Mouse (Mus musculus) lung, adult 2 months (tissue): ENCODE results near the gene Pin4. TPM values are rescaled to one million over a fixed set of nuclear protein-coding genes. Genes with fewer than 3 reads are reported as not detected.
"Not testable (repeated sequence)": the region's sequence is repeated elsewhere in the genome, so short reads cannot be mapped to it uniquely, and the experiment has no call there.

Source experiments
- DNase-seq: peaks from one replicate; pipeline ENCODE4 v3.0.0; 2022
- H3K4me1 ChIP-seq: fragments of 200-500 bp; 2 replicates; pipeline ENCODE4 v1.6.1; 2011; ENCODE audit warnings: low read length; ENCODE audit not compliant: control insufficient read depth, insufficient read depth
- H3K4me3 ChIP-seq: fragments of 200-500 bp; replicated peaks from 2 replicates; pipeline ENCODE3; 2011; ENCODE audit warnings: low read depth, mild to moderate bottlenecking, control low read depth, low read length; ENCODE audit errors: extremely low read depth
- CTCF ChIP-seq: fragments of 200-500 bp; IDR thresholded peaks from 2 replicates; pipeline ENCODE4 v1.5.1; 2011; ENCODE audit warnings: mild to moderate bottlenecking, low read length, control low read depth; ENCODE audit not compliant: insufficient read depth
- POLR2A ChIP-seq: fragments of 200-500 bp; IDR thresholded peaks from 2 replicates; pipeline ENCODE4 v1.6.1; 2011; ENCODE audit warnings: low read depth, mild to moderate bottlenecking, control low read depth, low read length, borderline replicate concordance; ENCODE audit errors: extremely low read depth
- WGBS: fragments of 180-500 bp; shearing (Covaris S2); methylation state at CpG from one replicate; pipeline ENCODE4 v1.1.7; 2018; 5-methylcytosine and 5-hydroxymethylcytosine counted together
- polyA plus RNA-seq: library from polyadenylated mRNA; depleted of rRNA; stranded (reverse); fragments of >200 nt; gene quantifications from 2 replicates; pipeline ENCODE4 v1.2.3, GENCODE M21; 2012

The Pin4 gene
- polyA plus RNA-seq, 1 experiment: 1.1 TPM

GRCm38 (mm10) chrX:102081573-102082279 lies 37.5 kb upstream of the Pin4 start:
- no peaks in the 10 kb centered on the region for H3K4me1 ChIP-seq
- no peak for TF ChIP-seq POLR2A
- TF ChIP-seq CTCF: no peak
- no peak for DNase-seq
- 72% methylated on average over 7 of the region's 7 CpGs for WGBS
- no peak overlapping the region for H3K4me3 ChIP-seq

- TF ChIP-seq CTCF: no peak
- no peak for TF ChIP-seq POLR2A
- H3K4me1 ChIP-seq: no peaks in the 10 kb centered on the region
- H3K4me3 ChIP-seq: no peak overlapping the region
- 53% methylated on average over 5 of the region's 5 CpGs for WGBS
- no peak for DNase-seq
Measured at GRCm38 (mm10) chrX:102082340-102082739, 36.9 kb upstream of the Pin4 start.

GRCm38 (mm10) chrX:102085798-102086443 lies 33.3 kb upstream of the Pin4 start:
- H3K4me1 ChIP-seq: peaks cover 2% of the 10 kb centered on the region; the same call in 1 of the 2 replicates
- TF ChIP-seq POLR2A (no peak), CTCF (no peak)
- H3K4me3 ChIP-seq: no peak overlapping the region
- 84% methylated on average over 8 of the region's 8 CpGs for WGBS
- no peak for DNase-seq

GRCm38 (mm10) chrX:102090605-102091004 lies 28.6 kb upstream of the Pin4 start:
- 60% methylated on average over 3 of the region's 3 CpGs for WGBS
- Histone ChIP-seq H3K4me1 (peaks cover 2% of the 10 kb centered on the region; the same call in 1 of the 2 replicates), H3K4me3 (no peak overlapping the region)
- DNase-seq: no peak
- TF ChIP-seq CTCF (no peak), POLR2A (no peak)

- TF ChIP-seq POLR2A (no peak), CTCF (no peak)
- Histone ChIP-seq H3K4me3 (no peak overlapping the region), H3K4me1 (peaks cover 2% of the 10 kb centered on the region; the same call in 1 of the 2 replicates)
- DNase-seq: no peak
- 67% methylated on average over 7 of the region's 7 CpGs for WGBS
Measured at GRCm38 (mm10) chrX:102094381-102094904, 24.8 kb upstream of the Pin4 start.

- no peak for DNase-seq
- H3K4me3 ChIP-seq: no peak overlapping the region
- no peaks in the 10 kb centered on the region for H3K4me1 ChIP-seq
- WGBS: 67% methylated on average over 7 of the region's 7 CpGs
- TF ChIP-seq POLR2A (no peak), CTCF (no peak)
Measured at GRCm38 (mm10) chrX:102101886-102102285, 17.4 kb upstream of the Pin4 start.

GRCm38 (mm10) chrX:102103830-102104229 lies 15.4 kb upstream of the Pin4 start:
- WGBS: 61% methylated on average over 2 of the region's 2 CpGs

GRCm38 (mm10) chrX:102109349-102109748 lies 9.9 kb upstream of the Pin4 start:
- H3K4me1 ChIP-seq, DNase-seq, H3K4me3 ChIP-seq: not testable (repeated sequence)
- WGBS: 73% methylated on average over 5 of the region's 5 CpGs

More at GRCm38 (mm10) chrX:102103830-102104229, 15.4 kb upstream of the Pin4 start:
- not testable (repeated sequence) for H3K4me3 ChIP-seq, H3K4me1 ChIP-seq, DNase-seq

GRCm38 (mm10) chrX:102115676-102116075 lies 3.6 kb upstream of the Pin4 start:
- no peak for DNase-seq
- WGBS: 44% methylated on average over 4 of the region's 4 CpGs
- TF ChIP-seq POLR2A (no peak), CTCF (no peak)
- Histone ChIP-seq H3K4me1 (peaks cover 2% of the 10 kb centered on the region; the same call in 1 of the 2 replicates), H3K4me3 (no peak overlapping the region)

- no peak for DNase-seq
- no peak overlapping the region for H3K4me3 ChIP-seq
- no peak for TF ChIP-seq POLR2A
- no peak for TF ChIP-seq CTCF
- WGBS: 61% methylated on average over 2 of the region's 2 CpGs
- peaks cover 2% of the 10 kb centered on the region; the same call in 1 of the 2 replicates for H3K4me1 ChIP-seq
Measured at GRCm38 (mm10) chrX:102121321-102121720, 2.1 kb downstream of the Pin4 start.
